Mouse (Mus musculus) heart, postnatal 14 days (tissue): ENCODE measurements at regions not wholly inside any gene's neighbourhood (a gene's known extent, or its start where the extent isn't known, plus 50 kb on each side); places are given as distances from the start of the nearest gene placed in this dataset.

Source experiments
- DNase-seq, 2 experiments: peaks; one replicate each; pipeline ENCODE4 v3.0.0; 2021 to 2022
- intact Hi-C: fragments of 180-260 bp; cut with DNase I; formaldehyde crosslinking; loops from one replicate; pipeline ENCODE4 v1.15.1; 2025

- intact Hi-C loops, result no loop called here
- no peak for DNase-seq
Observed at GRCm38 (mm10) chr14:33836341-33836740, 87.0 kb upstream of the Gdf10 start.

- intact Hi-C loops, result no loop called here
- peak in 1 of 2 experiments; percentile 17 for DNase-seq
Observed at GRCm38 (mm10) chr14:33841821-33842220, 81.6 kb upstream of the Gdf10 start.

GRCm38 (mm10) chr14:33853499-33853898 lies 69.9 kb upstream of the Gdf10 start:
- intact Hi-C loops, result no loop called here

GRCm38 (mm10) chr14:33854181-33854580 lies 69.2 kb upstream of the Gdf10 start:
- intact Hi-C loops, result no loop called here
- peak in 1 of 2 experiments; percentile 27 for DNase-seq

More at GRCm38 (mm10) chr14:33853499-33853898, 69.9 kb upstream of the Gdf10 start:
- no peak for DNase-seq

GRCm38 (mm10) chr14:33856992-33857391 lies 66.4 kb upstream of the Gdf10 start:
- DNase-seq, result no peak
- intact Hi-C loops, result no loop called here

- no peak for DNase-seq
- intact Hi-C loops, result no loop called here
Observed at GRCm38 (mm10) chr14:33864796-33865195, 58.6 kb upstream of the Gdf10 start.

- intact Hi-C loops, result no loop called here
- DNase-seq, result no peak
Observed at GRCm38 (mm10) chr14:33865746-33866145, 57.6 kb upstream of the Gdf10 start.

- intact Hi-C loops, result no loop called here
Observed at GRCm38 (mm10) chr14:33867674-33868073, 55.7 kb upstream of the Gdf10 start.

More at GRCm38 (mm10) chr14:33867674-33868073, 55.7 kb upstream of the Gdf10 start:
- DNase-seq, result no peak
